Mouse (Mus musculus): Measurements from ENCODE around the gene Ap3d1. TPM values are rescaled to one million over a fixed set of nuclear protein-coding genes. Genes with fewer than 3 reads are reported as not detected.

Gene Ap3d1
- polyA plus RNA-seq, 1 experiment from 2014 or later: 85.1 TPM

DNA sequence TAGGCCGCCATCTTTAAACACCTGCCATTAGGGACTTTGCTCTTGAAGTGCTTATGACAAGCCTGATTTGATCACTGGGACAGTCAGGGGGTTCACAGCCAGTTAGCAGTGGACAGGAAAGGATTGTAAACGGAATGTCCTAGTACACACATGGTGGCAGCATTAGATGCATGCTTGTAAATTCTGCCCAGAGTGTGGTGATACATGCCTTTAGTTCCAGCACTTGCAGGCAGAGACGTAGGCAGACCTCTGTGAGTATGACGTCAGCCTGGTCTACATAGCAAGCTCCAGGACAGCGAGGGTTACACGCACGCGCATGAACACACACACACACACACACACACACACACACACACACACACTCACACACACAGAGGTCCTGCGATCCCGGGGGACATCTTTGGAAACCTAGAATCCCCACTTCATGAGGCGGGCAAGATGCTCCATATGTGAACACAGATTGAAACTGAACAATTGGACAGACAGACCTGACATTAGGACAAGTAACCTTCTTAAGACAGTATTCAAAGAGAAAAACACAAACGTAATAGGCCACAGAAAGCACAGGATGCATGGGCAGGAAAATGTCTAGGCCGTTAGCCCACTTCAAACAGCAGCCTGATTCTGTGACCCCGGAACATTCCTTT lies 83.7 kb downstream of the Ap3d1 start:
- 90% methylated on average over 14 of the region's 14 CpGs for WGBS
- H3K4me2 ChIP-seq (replicated peaks; ENCODE audit: low read depth, low read length): no peak overlapping the region
- H3K9me3 ChIP-seq (ENCODE audit: control insufficient read depth, low read length): no peaks in the 10 kb centered on the region
- no peak overlapping the region for H3K9ac ChIP-seq (ENCODE audit: low read depth, low read length)
- H3K4me1 ChIP-seq (replicated peaks; ENCODE audit: control insufficient read depth, insufficient read depth, low read length): peaks cover 8% of the 10 kb centered on the region; the same call in 1 of the 2 replicates
- no peak overlapping the region for H3K4me3 ChIP-seq (ENCODE audit: low read depth, low read length)
- ATAC-seq (ENCODE audit: low FRiP score) (no peak), DNase-seq (ENCODE audit: low spot score) (no peak)
- no peaks in the 10 kb centered on the region for H3K27me3 ChIP-seq (ENCODE audit: control insufficient read depth, insufficient read depth, low read length)
- H3K36me3 ChIP-seq (ENCODE audit: control insufficient read depth, insufficient read depth, low read length): no peaks in the 10 kb centered on the region
- H3K27ac ChIP-seq (ENCODE audit: low read depth, low read length): no peak overlapping the region

Other genes starting within 250 kb of the Ap3d1 start
- gene Onecut3, start 247.4 kb downstream of the Ap3d1 start, polyA plus RNA-seq (2014; fragmentation: Nextera tagmentation; extraction: Ambion mirVana): 2.1 and 3.5 TPM in 2 replicates
- gene Atp8b3, start 203.1 kb downstream of the Ap3d1 start, polyA plus RNA-seq (2014; fragmentation: Nextera tagmentation; extraction: Ambion mirVana): 0.86 and 0.95 TPM in 2 replicates
- 21.6 and 22.5 TPM in 2 replicates for gene Rexo1, start 180.7 kb downstream of the Ap3d1 start, polyA plus RNA-seq (2014; fragmentation: Nextera tagmentation; extraction: Ambion mirVana)
- 3.9 and 4.2 TPM in 2 replicates for gene Klf16, start 164.9 kb downstream of the Ap3d1 start, polyA plus RNA-seq (2014; fragmentation: Nextera tagmentation; extraction: Ambion mirVana)
- gene Abhd17a, start 151.9 kb downstream of the Ap3d1 start, polyA plus RNA-seq (2014; fragmentation: Nextera tagmentation; extraction: Ambion mirVana): 98.8 and 108 TPM in 2 replicates
- gene Scamp4, start 139.4 kb downstream of the Ap3d1 start, polyA plus RNA-seq (2014; fragmentation: Nextera tagmentation; extraction: Ambion mirVana): 64.1 and 68.7 TPM in 2 replicates
- 5.8 and 7.4 TPM in 2 replicates for gene Adat3, start 139.4 kb downstream of the Ap3d1 start, polyA plus RNA-seq (2014; fragmentation: Nextera tagmentation; extraction: Ambion mirVana)
- 1.5 and 1.7 TPM in 2 replicates for gene Gm49322, start 136.2 kb downstream of the Ap3d1 start, polyA plus RNA-seq (2014; fragmentation: Nextera tagmentation; extraction: Ambion mirVana)
- 71.1 and 85.6 TPM in 2 replicates for gene Csnk1g2, start 119.4 kb downstream of the Ap3d1 start, polyA plus RNA-seq (2014; fragmentation: Nextera tagmentation; extraction: Ambion mirVana)
- gene Btbd2, start 85.2 kb downstream of the Ap3d1 start, polyA plus RNA-seq (2014; fragmentation: Nextera tagmentation; extraction: Ambion mirVana): 36.2 and 47.2 TPM in 2 replicates
- gene Mknk2, start 64.2 kb downstream of the Ap3d1 start, polyA plus RNA-seq (2014; fragmentation: Nextera tagmentation; extraction: Ambion mirVana): 47.0 and 48.4 TPM in 2 replicates
- 54.4 and 55.6 TPM in 2 replicates for gene Mob3a, start 40.3 kb downstream of the Ap3d1 start, polyA plus RNA-seq (2014; fragmentation: Nextera tagmentation; extraction: Ambion mirVana)
- 10.3 and 11.4 TPM in 2 replicates for gene Izumo4, start 40.1 kb downstream of the Ap3d1 start, polyA plus RNA-seq (2014; fragmentation: Nextera tagmentation; extraction: Ambion mirVana)
- 18.3 and 25.1 TPM in 2 replicates for gene Dot1l, start 12.9 kb upstream of the Ap3d1 start, polyA plus RNA-seq (2014; fragmentation: Nextera tagmentation; extraction: Ambion mirVana)
- 83.4 and 84.4 TPM in 2 replicates for gene Sf3a2, start 55.9 kb upstream of the Ap3d1 start, polyA plus RNA-seq (2014; fragmentation: Nextera tagmentation; extraction: Ambion mirVana)
- 142 and 150 TPM in 2 replicates for gene Plekhj1, start 56.4 kb upstream of the Ap3d1 start, polyA plus RNA-seq (2014; fragmentation: Nextera tagmentation; extraction: Ambion mirVana)
- not detected in 2 replicates for gene Amh, start 63.0 kb upstream of the Ap3d1 start, polyA plus RNA-seq (2014; fragmentation: Nextera tagmentation; extraction: Ambion mirVana)
- 0.36 and 0.61 TPM in 2 replicates for gene Jsrp1, start 71.2 kb upstream of the Ap3d1 start, polyA plus RNA-seq (2014; fragmentation: Nextera tagmentation; extraction: Ambion mirVana)
- 1,755 and 1,772 TPM in 2 replicates for gene Oaz1, start 84.4 kb upstream of the Ap3d1 start, polyA plus RNA-seq (2014; fragmentation: Nextera tagmentation; extraction: Ambion mirVana)
- 0.24 and 0.29 TPM in 2 replicates for gene Lingo3, start 101.8 kb upstream of the Ap3d1 start, polyA plus RNA-seq (2014; fragmentation: Nextera tagmentation; extraction: Ambion mirVana)
- gene Lsm7, start 112.9 kb upstream of the Ap3d1 start, polyA plus RNA-seq (2014; fragmentation: Nextera tagmentation; extraction: Ambion mirVana): 260 and 271 TPM in 2 replicates
- 25.1 and 25.4 TPM in 2 replicates for gene Sppl2b, start 113.0 kb upstream of the Ap3d1 start, polyA plus RNA-seq (2014; fragmentation: Nextera tagmentation; extraction: Ambion mirVana)
- gene Tmprss9, start 129.6 kb upstream of the Ap3d1 start, polyA plus RNA-seq (2014; fragmentation: Nextera tagmentation; extraction: Ambion mirVana): 0.05 and 0.06 TPM in 2 replicates
- 328 and 353 TPM in 2 replicates for gene Timm13, start 158.7 kb upstream of the Ap3d1 start, polyA plus RNA-seq (2014; fragmentation: Nextera tagmentation; extraction: Ambion mirVana)
- gene Lmnb2, start 176.0 kb upstream of the Ap3d1 start, polyA plus RNA-seq (2014; fragmentation: Nextera tagmentation; extraction: Ambion mirVana): 14.6 and 19.0 TPM in 2 replicates
- 13.8 and 14.6 TPM in 2 replicates for gene Gadd45b, start 187.8 kb upstream of the Ap3d1 start, polyA plus RNA-seq (2014; fragmentation: Nextera tagmentation; extraction: Ambion mirVana)

Data from hindbrain, embryonic 11.5 days (tissue).